ENCODE assay signal across 8 mouse cellular contexts in the genomic region with DNA sequence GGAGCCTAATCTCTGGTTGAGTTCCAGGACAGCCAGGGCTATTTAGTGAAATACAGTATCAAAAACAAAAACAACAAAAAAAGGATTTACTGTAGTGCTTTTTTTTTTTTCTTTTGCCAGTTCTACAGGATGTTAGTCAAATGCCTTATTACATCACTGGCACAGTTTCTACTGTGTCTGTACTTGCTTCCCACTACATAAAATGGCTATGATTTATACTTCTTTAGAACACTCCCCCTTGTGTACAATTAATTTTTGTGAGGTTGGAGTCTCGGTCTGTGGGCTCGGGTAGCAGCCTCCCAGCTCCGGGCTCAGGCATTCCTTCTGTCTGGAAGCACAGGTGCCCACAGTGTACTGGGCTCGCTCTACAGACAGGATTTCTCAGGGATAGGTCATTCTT. TPM values are rescaled to one million over a fixed set of nuclear protein-coding genes. Genes with fewer than 3 reads are reported as not detected.
DNase-seq lines count a peak whose midpoint lies in the region; ATAC-seq and TF ChIP-seq lines count a peak whose summit lies in the region.

No protein-coding gene starts in this region.

- intact Hi-C loops in heart, adult 2 months (cut with DNase I): loop anchor here (5.0 kb wide), 1 partner anchor 289 kb away; a partner anchor contains a TSS

- peak overlapping the region; percentile 77 for H3K4me2 ChIP-seq in heart, embryonic 15.5 days
- H3K4me2 ChIP-seq in forebrain, postnatal 0 days (ENCODE audit: low read depth): peak overlapping the region; percentile 62

- TF ChIP-seq CTCF in heart, adult 2 months (IDR thresholded peaks at IDR 0.05): no peak
- no peak for TF ChIP-seq CTCF in E14TG2a.4 (conservative IDR thresholded peaks at IDR 0.05; ENCODE audit: low read length)
- TF ChIP-seq CTCF in forebrain, postnatal 0 days (IDR thresholded peaks at IDR 0.05; ENCODE audit: low read depth): peak; percentile 19; the same call in 1 of the 2 replicates

- peak overlapping the region; percentile 67; the same call in 1 of the 2 replicates for H3K9ac ChIP-seq in heart, embryonic 15.5 days
- H3K9ac ChIP-seq in heart, adult 2 months (ENCODE audit: low read depth, low read length): no peak overlapping the region
- H3K9ac ChIP-seq in forebrain, postnatal 0 days: peak overlapping the region; percentile 88

- peaks cover 9% of the 10 kb centered on the region for H3K79me2 ChIP-seq in heart, adult 2 months (replicated peaks; ENCODE audit: control insufficient read depth, insufficient read depth, low read length)

- no peak overlapping the region for H3K27ac ChIP-seq in heart, embryonic 15.5 days
- H3K27ac ChIP-seq in heart, adult 2 months: no peak overlapping the region
- no peak overlapping the region for H3K27ac ChIP-seq in forebrain, postnatal 0 days (ENCODE audit: low read depth, low read length)

- ATAC-seq in heart, embryonic 15.5 days (replicated peaks; ENCODE audit: insufficient number of reproducible peaks, insufficient read depth, low FRiP score, low read depth): no peak
- ATAC-seq in forebrain, postnatal 0 days: no peak
- ATAC-seq in inflammation-experienced regulatory T-cells, adult 6 months: no peak

- TF ChIP-seq EP300 in heart, adult 2 months (IDR thresholded peaks at IDR 0.05; ENCODE audit: insufficient read depth, low read depth, low read length): no peak

- H3K27me3 ChIP-seq in heart, embryonic 15.5 days: 0 out of 2 replicates have a peak, but pooled peaks cover 6% of the 10 kb centered on the region
- no peaks in the 10 kb centered on the region for H3K27me3 ChIP-seq in heart, adult 2 months (ENCODE audit: control insufficient read depth, insufficient read depth, low read length)
- H3K27me3 ChIP-seq in E14TG2a.4 (ENCODE audit: insufficient read depth, low read length): peaks cover 15% of the 10 kb centered on the region
- no peaks in the 10 kb centered on the region for H3K27me3 ChIP-seq in forebrain, postnatal 0 days (ENCODE audit: insufficient read depth, low read length)
- H3K27me3 ChIP-seq in megakaryocyte, embryonic 14.5 days (replicated peaks): peaks cover 2% of the 10 kb centered on the region

- peaks cover 19% of the 10 kb centered on the region for H3K4me1 ChIP-seq in heart, embryonic 15.5 days (replicated peaks)
- H3K4me1 ChIP-seq in heart, adult 2 months (ENCODE audit: control insufficient read depth, insufficient read depth, low read length): peaks cover 5% of the 10 kb centered on the region
- peaks cover 37% of the 10 kb centered on the region for H3K4me1 ChIP-seq in E14TG2a.4 (replicated peaks; ENCODE audit: low read depth, low read length)
- H3K4me1 ChIP-seq in forebrain, postnatal 0 days (ENCODE audit: insufficient read depth): peaks cover 7% of the 10 kb centered on the region
- peaks cover 32% of the 10 kb centered on the region for H3K4me1 ChIP-seq in megakaryocyte, embryonic 14.5 days

- WGBS in heart, embryonic 15.5 days: 12% methylated on average over 4 of the region's 4 CpGs
- WGBS in heart, adult 2 months: 8% methylated on average over 4 of the region's 4 CpGs
- WGBS in forebrain, postnatal 0 days: 10% methylated on average over 4 of the region's 4 CpGs

- no peak for DNase-seq in heart, adult 2 months
- DNase-seq in forebrain, postnatal 0 days: peak; percentile 30
- no peak for DNase-seq in cerebellum, adult 11-12 months
- no peak for DNase-seq in adrenal gland, postnatal 10 days

- TF ChIP-seq POLR2A in heart, adult 2 months (IDR thresholded peaks at IDR 0.05; ENCODE audit: insufficient read depth, low read depth, low read length): no peak

- H3K9me3 ChIP-seq in heart, embryonic 15.5 days (replicated peaks): no peaks in the 10 kb centered on the region
- H3K9me3 ChIP-seq in E14TG2a.4 (ENCODE audit: low read length): no peaks in the 10 kb centered on the region
- no peaks in the 10 kb centered on the region for H3K9me3 ChIP-seq in forebrain, postnatal 0 days (ENCODE audit: low read length)
- H3K9me3 ChIP-seq in megakaryocyte, embryonic 14.5 days: peaks cover 2% of the 10 kb centered on the region; the same call in 1 of the 2 replicates

- H3K36me3 ChIP-seq in heart, embryonic 15.5 days: no peaks in the 10 kb centered on the region
- H3K36me3 ChIP-seq in heart, adult 2 months (ENCODE audit: control insufficient read depth, insufficient read depth, low read length): peaks cover 10% of the 10 kb centered on the region
- 0 out of 2 replicates have a peak, but pooled peaks cover under 1% of the 10 kb centered on the region for H3K36me3 ChIP-seq in E14TG2a.4 (ENCODE audit: insufficient read depth, low read length)
- H3K36me3 ChIP-seq in forebrain, postnatal 0 days (ENCODE audit: insufficient read depth): no peaks in the 10 kb centered on the region
- H3K36me3 ChIP-seq in megakaryocyte, embryonic 14.5 days (replicated peaks; ENCODE audit: low read length): peaks cover 5% of the 10 kb centered on the region

- peak overlapping the region; percentile 89 for H3K4me3 ChIP-seq in heart, embryonic 15.5 days
- no peak overlapping the region; the same call in 1 of the 2 replicates for H3K4me3 ChIP-seq in heart, adult 2 months
- peak overlapping the region; percentile 97 for H3K4me3 ChIP-seq in E14TG2a.4 (replicated peaks; ENCODE audit: low read length)
- H3K4me3 ChIP-seq in forebrain, postnatal 0 days (ENCODE audit: low read depth, low read length): peak overlapping the region; percentile 94
- H3K4me3 ChIP-seq in megakaryocyte, embryonic 14.5 days (replicated peaks): peak overlapping the region; percentile 98

RNA-seq across cellular contexts. Expression of a gene that starts 1.1 kb away (rescaled TPM):
- 14.7 and 17.8 TPM in 2 replicates for polyA plus RNA-seq in heart, embryonic 15.5 days (2015; fragmentation: Nextera tagmentation; extraction: Ambion mirVana)
- 10 to 100 TPM; 28.6 to 30.9 TPM for total RNA-seq in heart, adult 2 months (2021)
- polyA plus RNA-seq in heart, adult 2 months (2012; rRNA removed): 14.5 and 20.1 TPM in 2 replicates
- 33.3 and 40.3 TPM in 2 replicates for total RNA-seq in forebrain, postnatal 0 days (2014; rRNA removed)
- polyA plus RNA-seq in forebrain, postnatal 0 days (2015; fragmentation: Nextera tagmentation; extraction: Ambion mirVana): 12.3 and 17.0 TPM in 2 replicates
- polyA plus RNA-seq in megakaryocyte, embryonic 14.5 days (2012; ENCODE audit: insufficient read depth, low replicate concordance): 13.1 and 45.3 TPM in 2 replicates
- polyA plus RNA-seq in inflammation-experienced regulatory T-cells, adult 6 months (2017; shearing (Covaris generic)): 10 to 100 TPM; 24.8 to 34.0 (median 33.4) TPM
- total RNA-seq in adrenal gland, postnatal 10 days (2021): 10 to 100 TPM; 37.2 to 45.6 TPM

RNA-seq across cellular contexts. Expression of a gene that starts 34.1 kb away (rescaled TPM):
- polyA plus RNA-seq in heart, embryonic 15.5 days (2015; fragmentation: Nextera tagmentation; extraction: Ambion mirVana): 595 and 603 TPM in 2 replicates
- total RNA-seq in heart, adult 2 months (2021): 100 to 1,000 TPM; 186 to 228 TPM
- polyA plus RNA-seq in heart, adult 2 months (2012; rRNA removed): 47.5 and 99.5 TPM in 2 replicates
- 703 and 720 TPM in 2 replicates for total RNA-seq in forebrain, postnatal 0 days (2014; rRNA removed)
- 1,123 and 1,324 TPM in 2 replicates for polyA plus RNA-seq in forebrain, postnatal 0 days (2015; fragmentation: Nextera tagmentation; extraction: Ambion mirVana)
- 14.0 and 99.4 TPM in 2 replicates for polyA plus RNA-seq in megakaryocyte, embryonic 14.5 days (2012; ENCODE audit: insufficient read depth, low replicate concordance)
- polyA plus RNA-seq in inflammation-experienced regulatory T-cells, adult 6 months (2017; shearing (Covaris generic)): 100 to 1,000 TPM; 173 to 271 (median 181) TPM
- total RNA-seq in adrenal gland, postnatal 10 days (2021): 100 to 1,000 TPM; 271 to 276 TPM

RNA-seq across cellular contexts. Expression of a gene that starts 54.2 kb away (rescaled TPM):
- polyA plus RNA-seq in heart, embryonic 15.5 days (2015; fragmentation: Nextera tagmentation; extraction: Ambion mirVana): not detected in 2 replicates
- not detected for total RNA-seq in heart, adult 2 months (2021)
- 0.12 TPM in 1 of 2 replicates, not detected in the other for polyA plus RNA-seq in heart, adult 2 months (2012; rRNA removed)
- not detected in 2 replicates for total RNA-seq in forebrain, postnatal 0 days (2014; rRNA removed)
- polyA plus RNA-seq in forebrain, postnatal 0 days (2015; fragmentation: Nextera tagmentation; extraction: Ambion mirVana): not detected in 2 replicates
- polyA plus RNA-seq in megakaryocyte, embryonic 14.5 days (2012; ENCODE audit: insufficient read depth, low replicate concordance): not detected in 2 replicates
- 1 to 10 TPM in 1 of 3 experiments, not detected in 2; 1.1 TPM for polyA plus RNA-seq in inflammation-experienced regulatory T-cells, adult 6 months (2017; shearing (Covaris generic))
- total RNA-seq in adrenal gland, postnatal 10 days (2021): not detected
